Mouse (Mus musculus): ENCODE data around the gene Ago1. TPM values are rescaled to one million over a fixed set of nuclear protein-coding genes. Genes with fewer than 3 reads are reported as not detected.

Gene Ago1
- polyA plus RNA-seq, 1 experiment from 2014 or later, result 8.0 TPM

GRCm38 (mm10) chr4:126483874-126484273 is 15.5 kb upstream of the Ago1 start:
- Histone ChIP-seq H3K4me3 (ENCODE audit: low read depth, low read length) (no peak overlapping the region), H3K4me2 (ENCODE audit: low read length) (no peak overlapping the region), H3K9me3 (ENCODE audit: control insufficient read depth, low read length) (no peaks in the 10 kb centered on the region), H3K27me3 (replicated peaks; ENCODE audit: control insufficient read depth, insufficient read depth, low read length) (no peaks in the 10 kb centered on the region), H3K4me1 (replicated peaks; ENCODE audit: control insufficient read depth, insufficient read depth, low read length) (no peaks in the 10 kb centered on the region), H3K36me3 (ENCODE audit: control insufficient read depth, insufficient read depth, low read length) (no peaks in the 10 kb centered on the region), H3K27ac (ENCODE audit: low read depth) (no peak overlapping the region), H3K9ac (ENCODE audit: low read length) (no peak overlapping the region)
- DNase-seq (ENCODE audit: low spot score), result no peak
- ATAC-seq (replicated peaks; ENCODE audit: low FRiP score, low TSS enrichment, low read depth), result no peak
- WGBS, result 81% methylated on average over 3 of the region's 3 CpGs

GRCm38 (mm10) chr4:126482951-126483350 is 14.6 kb upstream of the Ago1 start:
- H3K9me3 ChIP-seq (ENCODE audit: control insufficient read depth, low read length), result no peaks in the 10 kb centered on the region
- ATAC-seq (replicated peaks; ENCODE audit: low FRiP score, low TSS enrichment, low read depth) (no peak), DNase-seq (ENCODE audit: low spot score) (no peak)
- no peak overlapping the region for H3K27ac ChIP-seq (ENCODE audit: low read depth)
- H3K9ac ChIP-seq (ENCODE audit: low read length), result no peak overlapping the region
- no peaks in the 10 kb centered on the region for H3K4me1 ChIP-seq (replicated peaks; ENCODE audit: control insufficient read depth, insufficient read depth, low read length)
- H3K36me3 ChIP-seq (ENCODE audit: control insufficient read depth, insufficient read depth, low read length), result no peaks in the 10 kb centered on the region
- H3K4me3 ChIP-seq (ENCODE audit: low read depth, low read length), result no peak overlapping the region
- H3K4me2 ChIP-seq (ENCODE audit: low read length), result no peak overlapping the region
- 83% methylated on average over 12 of the region's 12 CpGs for WGBS
- H3K27me3 ChIP-seq (replicated peaks; ENCODE audit: control insufficient read depth, insufficient read depth, low read length), result no peaks in the 10 kb centered on the region

GRCm38 (mm10) chr4:126481461-126481860 is 13.1 kb upstream of the Ago1 start:
- WGBS, result 80% methylated on average over 5 of the region's 5 CpGs
- ATAC-seq (replicated peaks; ENCODE audit: low FRiP score, low TSS enrichment, low read depth), result no peak
- Histone ChIP-seq H3K27me3 (replicated peaks; ENCODE audit: control insufficient read depth, insufficient read depth, low read length) (no peaks in the 10 kb centered on the region), H3K36me3 (ENCODE audit: control insufficient read depth, insufficient read depth, low read length) (no peaks in the 10 kb centered on the region), H3K4me2 (ENCODE audit: low read length) (no peak overlapping the region), H3K27ac (ENCODE audit: low read depth) (no peak overlapping the region), H3K4me1 (replicated peaks; ENCODE audit: control insufficient read depth, insufficient read depth, low read length) (no peaks in the 10 kb centered on the region), H3K9me3 (ENCODE audit: control insufficient read depth, low read length) (no peaks in the 10 kb centered on the region), H3K4me3 (ENCODE audit: low read depth, low read length) (no peak overlapping the region), H3K9ac (ENCODE audit: low read length) (no peak overlapping the region)
- DNase-seq (ENCODE audit: low spot score), result no peak

- no peaks in the 10 kb centered on the region for H3K27me3 ChIP-seq (replicated peaks; ENCODE audit: control insufficient read depth, insufficient read depth, low read length)
- WGBS, result 48% methylated on average over 3 of the region's 3 CpGs
- DNase-seq (ENCODE audit: low spot score) (no peak), ATAC-seq (replicated peaks; ENCODE audit: low FRiP score, low TSS enrichment, low read depth) (no peak)
- H3K36me3 ChIP-seq (ENCODE audit: control insufficient read depth, insufficient read depth, low read length), result no peaks in the 10 kb centered on the region
- H3K9ac ChIP-seq (ENCODE audit: low read length), result no peak overlapping the region
- H3K9me3 ChIP-seq (ENCODE audit: control insufficient read depth, low read length), result no peaks in the 10 kb centered on the region
- no peak overlapping the region for H3K27ac ChIP-seq (ENCODE audit: low read depth)
- no peak overlapping the region for H3K4me2 ChIP-seq (ENCODE audit: low read length)
- no peak overlapping the region for H3K4me3 ChIP-seq (ENCODE audit: low read depth, low read length)
- H3K4me1 ChIP-seq (replicated peaks; ENCODE audit: control insufficient read depth, insufficient read depth, low read length), result no peaks in the 10 kb centered on the region
Measured at GRCm38 (mm10) chr4:126480288-126480687, 11.9 kb upstream of the Ago1 start.

GRCm38 (mm10) chr4:126473031-126473430 is 4.6 kb upstream of the Ago1 start:
- no peaks in the 10 kb centered on the region for H3K9me3 ChIP-seq (ENCODE audit: control insufficient read depth, low read length)
- H3K4me2 ChIP-seq (ENCODE audit: low read length), result no peak overlapping the region
- no peak overlapping the region for H3K27ac ChIP-seq (ENCODE audit: low read depth)
- DNase-seq (ENCODE audit: low spot score) (peak; percentile 55), ATAC-seq (replicated peaks; ENCODE audit: low FRiP score, low TSS enrichment, low read depth) (no peak)
- no peak overlapping the region for H3K4me3 ChIP-seq (ENCODE audit: low read depth, low read length)
- peaks cover 3% of the 10 kb centered on the region; the same call in 1 of the 2 replicates for H3K4me1 ChIP-seq (replicated peaks; ENCODE audit: control insufficient read depth, insufficient read depth, low read length)
- H3K36me3 ChIP-seq (ENCODE audit: control insufficient read depth, insufficient read depth, low read length), result no peaks in the 10 kb centered on the region
- no peak overlapping the region for H3K9ac ChIP-seq (ENCODE audit: low read length)
- WGBS, result 44% methylated on average over 5 of the region's 5 CpGs
- H3K27me3 ChIP-seq (replicated peaks; ENCODE audit: control insufficient read depth, insufficient read depth, low read length), result no peaks in the 10 kb centered on the region

GRCm38 (mm10) chr4:126469334-126469733 is 951 bp upstream of the Ago1 start:
- Histone ChIP-seq H3K9me3 (ENCODE audit: control insufficient read depth, low read length) (no peaks in the 10 kb centered on the region), H3K27ac (ENCODE audit: low read depth) (no peak overlapping the region), H3K4me1 (replicated peaks; ENCODE audit: control insufficient read depth, insufficient read depth, low read length) (peaks cover 33% of the 10 kb centered on the region), H3K9ac (ENCODE audit: low read length) (no peak overlapping the region), H3K27me3 (replicated peaks; ENCODE audit: control insufficient read depth, insufficient read depth, low read length) (no peaks in the 10 kb centered on the region), H3K4me2 (ENCODE audit: low read length) (peak overlapping the region; percentile 64), H3K4me3 (ENCODE audit: low read depth, low read length) (no peak overlapping the region), H3K36me3 (ENCODE audit: control insufficient read depth, insufficient read depth, low read length) (no peaks in the 10 kb centered on the region)
- 52% methylated on average over 1 of the region's 1 CpGs for WGBS
- ATAC-seq (replicated peaks; ENCODE audit: low FRiP score, low TSS enrichment, low read depth), result no peak
- no peak for DNase-seq (ENCODE audit: low spot score)

- H3K27ac ChIP-seq (ENCODE audit: low read depth), result no peak overlapping the region
- H3K4me3 ChIP-seq (ENCODE audit: low read depth, low read length), result peak overlapping the region; percentile 91; the same call in 1 of the 2 replicates
- no peaks in the 10 kb centered on the region for H3K9me3 ChIP-seq (ENCODE audit: control insufficient read depth, low read length)
- H3K36me3 ChIP-seq (ENCODE audit: control insufficient read depth, insufficient read depth, low read length), result no peaks in the 10 kb centered on the region
- no peak overlapping the region for H3K9ac ChIP-seq (ENCODE audit: low read length)
- DNase-seq (ENCODE audit: low spot score) (no peak), ATAC-seq (replicated peaks; ENCODE audit: low FRiP score, low TSS enrichment, low read depth) (no peak)
- peaks cover 36% of the 10 kb centered on the region for H3K4me1 ChIP-seq (replicated peaks; ENCODE audit: control insufficient read depth, insufficient read depth, low read length)
- WGBS, result 8% methylated on average over 8 of the region's 8 CpGs
- no peaks in the 10 kb centered on the region for H3K27me3 ChIP-seq (replicated peaks; ENCODE audit: control insufficient read depth, insufficient read depth, low read length)
- peak overlapping the region; percentile 64 for H3K4me2 ChIP-seq (ENCODE audit: low read length)
Measured at GRCm38 (mm10) chr4:126468925-126469324, 542 bp upstream of the Ago1 start.

GRCm38 (mm10) chr4:126467721-126468284 is 580 bp downstream of the Ago1 start:
- DNase-seq (ENCODE audit: low spot score), result no peak
- ATAC-seq (replicated peaks; ENCODE audit: low FRiP score, low TSS enrichment, low read depth), result peak; percentile 71
- Histone ChIP-seq H3K4me2 (ENCODE audit: low read length) (peak overlapping the region; percentile 64), H3K9ac (ENCODE audit: low read length) (peak overlapping the region; percentile 91), H3K36me3 (ENCODE audit: control insufficient read depth, insufficient read depth, low read length) (no peaks in the 10 kb centered on the region), H3K9me3 (ENCODE audit: control insufficient read depth, low read length) (no peaks in the 10 kb centered on the region), H3K4me3 (ENCODE audit: low read depth, low read length) (peak overlapping the region; percentile 91), H3K27ac (ENCODE audit: low read depth) (peak overlapping the region; percentile 80), H3K4me1 (replicated peaks; ENCODE audit: control insufficient read depth, insufficient read depth, low read length) (peaks cover 36% of the 10 kb centered on the region), H3K27me3 (replicated peaks; ENCODE audit: control insufficient read depth, insufficient read depth, low read length) (no peaks in the 10 kb centered on the region)
- WGBS, result 3% methylated on average over 24 of the region's 25 CpGs

GRCm38 (mm10) chr4:126466251-126466750 is 2.1 kb downstream of the Ago1 start:
- Histone ChIP-seq H3K4me2 (ENCODE audit: low read length) (peak overlapping the region; percentile 28), H3K27me3 (replicated peaks; ENCODE audit: control insufficient read depth, insufficient read depth, low read length) (no peaks in the 10 kb centered on the region), H3K4me1 (replicated peaks; ENCODE audit: control insufficient read depth, insufficient read depth, low read length) (peaks cover 36% of the 10 kb centered on the region), H3K9me3 (ENCODE audit: control insufficient read depth, low read length) (no peaks in the 10 kb centered on the region), H3K27ac (ENCODE audit: low read depth) (0 out of 2 replicates have a peak overlapping the region, but pooled peaks have one; percentile 20), H3K36me3 (ENCODE audit: control insufficient read depth, insufficient read depth, low read length) (no peaks in the 10 kb centered on the region), H3K9ac (ENCODE audit: low read length) (no peak overlapping the region), H3K4me3 (ENCODE audit: low read depth, low read length) (no peak overlapping the region)
- WGBS, result 33% methylated on average over 8 of the region's 8 CpGs
- ATAC-seq (replicated peaks; ENCODE audit: low FRiP score, low TSS enrichment, low read depth) (no peak), DNase-seq (ENCODE audit: low spot score) (no peak)

Data from intestine, embryonic 14.5 days (tissue).